Mouse (Mus musculus): ENCODE measurements around the gene Rps29.

DNA sequence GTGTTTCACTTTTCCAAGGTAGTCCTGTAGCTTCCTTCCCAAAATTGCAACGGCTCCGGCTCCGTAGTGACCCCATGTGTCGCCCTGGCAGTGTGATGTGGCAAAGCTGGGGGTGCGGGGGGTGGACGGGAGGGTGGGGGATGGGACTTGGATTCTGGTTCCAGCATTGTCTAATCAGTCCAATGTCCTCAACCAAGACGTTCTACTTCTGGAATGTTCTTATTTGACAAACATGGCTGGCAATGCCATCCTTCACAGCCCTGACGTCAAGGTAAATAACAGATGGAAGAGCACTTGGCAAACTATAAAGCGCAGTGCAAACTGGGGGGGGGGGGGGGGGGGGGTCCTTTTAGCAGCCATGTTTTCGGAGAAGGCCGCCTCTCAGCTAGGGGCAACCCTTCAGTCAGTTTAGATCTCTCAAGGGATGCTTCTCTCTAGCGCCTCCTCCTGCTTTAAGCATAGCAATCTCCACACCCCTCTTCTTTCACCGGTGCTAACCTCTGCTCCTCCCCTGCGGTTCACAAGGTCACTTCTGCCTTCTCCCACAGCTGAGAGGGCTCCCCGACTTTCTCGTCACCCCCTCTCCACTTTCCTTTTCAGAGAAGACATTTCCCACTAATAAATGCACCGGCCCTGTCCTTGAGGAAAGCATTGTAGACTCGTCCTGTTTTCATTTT lies 29.2 kb downstream of the Rps29 start:
- TF ChIP-seq CTCF (IDR thresholded peaks at IDR 0.05; ENCODE audit: extremely low read depth, insufficient read depth, insufficient read length, insufficient replicate concordance) (no peak), POLR2A (IDR thresholded peaks at IDR 0.05; ENCODE audit: low read depth, low read length) (no peak)
